Mouse (Mus musculus): ENCODE results near the gene Yeats4. TPM values are rescaled to one million over a fixed set of nuclear protein-coding genes. Genes with fewer than 3 reads are reported as not detected.
"Not testable (repeated sequence)": the region's sequence is repeated elsewhere in the genome, so short reads cannot be mapped to it uniquely, and the experiment has no call there.

Gene Yeats4
- polyA plus RNA-seq, 1 experiment from 2014 or later, result 114 TPM

DNA sequence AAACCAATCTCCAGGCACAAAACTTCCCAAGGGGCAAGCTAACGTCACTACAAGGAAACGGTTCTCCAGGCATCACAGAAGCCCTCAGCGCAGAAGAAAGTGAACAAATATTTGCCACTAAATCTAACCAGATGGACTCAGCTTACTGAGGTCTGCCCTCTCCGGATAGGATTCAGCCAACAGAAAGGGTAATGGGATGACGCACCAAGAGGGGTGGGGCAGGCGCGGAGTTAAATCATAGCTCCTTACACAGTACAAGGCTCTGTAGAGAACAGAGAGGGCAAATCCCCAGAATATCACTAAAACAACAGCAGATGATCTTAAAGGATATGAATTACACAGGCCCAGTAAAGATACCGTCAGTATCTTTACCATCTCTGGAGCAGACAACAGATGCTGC, 6.0 kb downstream of the Yeats4 start:
- no peak overlapping the region for H3K4me3 ChIP-seq (replicated peaks)
- peaks cover 84% of the 10 kb centered on the region for H3K36me3 ChIP-seq
- ATAC-seq (ENCODE audit: insufficient number of reproducible peaks, insufficient read depth, low FRiP score, low TSS enrichment, low read depth), result no peak
- H3K4me1 ChIP-seq (replicated peaks), result peaks cover 10% of the 10 kb centered on the region
- H3K27ac ChIP-seq, result no peak overlapping the region
- H3K27me3 ChIP-seq, result no peaks in the 10 kb centered on the region
- H3K9me3 ChIP-seq, result no peaks in the 10 kb centered on the region
- H3K9ac ChIP-seq (replicated peaks), result no peak overlapping the region
- WGBS, result 95% methylated on average over 8 of the region's 8 CpGs
- H3K4me2 ChIP-seq, result no peak overlapping the region

DNA sequence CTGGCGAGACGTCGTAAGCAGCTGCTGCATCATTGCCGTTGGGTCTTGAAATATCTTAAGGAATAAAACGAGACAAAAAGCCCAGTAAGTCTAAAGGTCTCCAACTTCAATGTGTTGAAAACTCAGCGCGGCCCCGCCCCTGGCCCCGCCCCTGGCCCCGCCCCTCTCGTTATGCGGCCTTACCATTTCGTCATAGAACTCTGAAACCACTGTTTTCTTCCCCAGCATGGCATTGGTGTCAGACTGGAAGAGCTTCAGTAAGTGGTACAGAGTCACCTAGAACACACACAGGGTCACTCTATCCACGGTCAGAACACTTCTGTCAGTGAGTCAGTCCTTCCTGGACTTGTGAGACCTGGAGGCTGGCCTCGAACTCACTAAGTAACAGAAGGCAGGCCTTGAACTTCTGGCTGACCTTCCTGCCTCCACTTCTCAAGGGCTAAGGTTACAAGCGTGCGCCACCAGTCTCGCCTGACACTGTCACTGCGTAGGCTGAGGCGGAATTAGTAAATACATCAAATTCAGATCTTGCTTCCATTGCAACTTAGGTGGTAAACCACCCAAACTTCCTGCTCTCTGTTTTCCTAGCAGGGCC, 7.0 kb downstream of the Yeats4 start:
- no peak overlapping the region for H3K4me2 ChIP-seq
- H3K9ac ChIP-seq (replicated peaks), result no peak overlapping the region
- 85% methylated on average over 20 of the region's 20 CpGs for WGBS
- H3K27me3 ChIP-seq, result no peaks in the 10 kb centered on the region
- no peak overlapping the region for H3K4me3 ChIP-seq (replicated peaks)
- peaks cover 1% of the 10 kb centered on the region; the same call in 1 of the 2 replicates for H3K4me1 ChIP-seq (replicated peaks)
- H3K36me3 ChIP-seq, result peaks cover 85% of the 10 kb centered on the region
- no peak overlapping the region for H3K27ac ChIP-seq
- no peak for ATAC-seq (ENCODE audit: insufficient number of reproducible peaks, insufficient read depth, low FRiP score, low TSS enrichment, low read depth)
- no peaks in the 10 kb centered on the region for H3K9me3 ChIP-seq

DNA sequence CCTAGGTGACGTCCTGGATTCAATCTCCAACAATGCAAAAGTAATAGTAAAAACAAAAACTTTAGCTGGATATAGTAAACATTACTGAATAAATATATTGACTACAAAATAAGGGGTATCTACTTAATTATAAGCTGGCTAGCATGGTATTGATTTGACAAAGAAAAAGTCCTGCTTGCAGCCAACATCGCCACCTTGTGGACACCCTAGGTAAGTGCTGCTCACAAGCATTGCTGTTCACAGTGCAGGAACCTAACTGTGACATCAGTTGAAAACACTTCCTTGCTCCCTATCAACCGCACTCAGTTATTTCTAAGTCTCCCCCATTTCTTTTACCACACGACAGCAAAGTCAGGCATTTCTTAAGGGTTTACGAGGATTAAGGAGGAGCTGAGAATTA, 7.5 kb downstream of the Yeats4 start:
- Histone ChIP-seq H3K9ac (replicated peaks) (no peak overlapping the region), H3K27ac (no peak overlapping the region), H3K4me2 (no peak overlapping the region), H3K9me3 (no peaks in the 10 kb centered on the region), H3K4me1 (replicated peaks) (no peaks in the 10 kb centered on the region), H3K36me3 (peaks cover 80% of the 10 kb centered on the region), H3K4me3 (replicated peaks) (no peak overlapping the region), H3K27me3 (no peaks in the 10 kb centered on the region)
- no peak for ATAC-seq (ENCODE audit: insufficient number of reproducible peaks, insufficient read depth, low FRiP score, low TSS enrichment, low read depth)
- WGBS, result 71% methylated on average over 5 of the region's 5 CpGs

GRCm38 (mm10) chr10:117216132-117216495, 8.2 kb downstream of the Yeats4 start:
- 98% methylated on average over 9 of the region's 9 CpGs for WGBS
- Histone ChIP-seq H3K9me3 (no peaks in the 10 kb centered on the region), H3K4me1 (replicated peaks) (no peaks in the 10 kb centered on the region), H3K4me2 (no peak overlapping the region), H3K36me3 (peaks cover 76% of the 10 kb centered on the region), H3K9ac (replicated peaks) (no peak overlapping the region), H3K4me3 (replicated peaks) (no peak overlapping the region), H3K27ac (no peak overlapping the region), H3K27me3 (no peaks in the 10 kb centered on the region)
- no peak for ATAC-seq (ENCODE audit: insufficient number of reproducible peaks, insufficient read depth, low FRiP score, low TSS enrichment, low read depth)

- Histone ChIP-seq H3K4me2 (no peak overlapping the region), H3K27ac (no peak overlapping the region), H3K9me3 (no peaks in the 10 kb centered on the region), H3K27me3 (no peaks in the 10 kb centered on the region), H3K4me3 (replicated peaks) (no peak overlapping the region), H3K4me1 (replicated peaks) (no peaks in the 10 kb centered on the region), H3K9ac (replicated peaks) (no peak overlapping the region), H3K36me3 (peaks cover 71% of the 10 kb centered on the region)
- no peak for ATAC-seq (ENCODE audit: insufficient number of reproducible peaks, insufficient read depth, low FRiP score, low TSS enrichment, low read depth)
- 93% methylated on average over 25 of the region's 25 CpGs for WGBS
These were observed 8.7 kb downstream of the Yeats4 start for GRCm38 (mm10) chr10:117215409-117216131.

DNA sequence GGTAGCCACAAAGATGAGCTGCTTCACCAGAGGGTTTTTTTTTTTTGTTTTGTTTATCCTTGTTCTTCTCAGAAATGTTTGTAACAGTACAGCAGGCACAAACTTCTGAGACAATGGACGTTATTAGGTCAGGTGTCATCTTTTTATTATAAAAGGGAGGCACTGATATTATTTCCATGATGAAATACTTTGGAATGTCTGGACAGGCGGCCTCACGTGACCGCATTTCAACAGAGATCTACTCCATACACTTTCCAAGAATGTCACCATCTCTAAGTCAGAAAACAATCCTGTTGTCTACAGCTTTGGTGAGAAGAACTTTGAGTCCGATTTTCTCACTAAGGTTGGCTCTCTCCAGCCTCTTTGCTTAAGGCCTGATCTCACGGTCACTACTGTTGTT, 13.3 kb downstream of the Yeats4 start:
- ATAC-seq (ENCODE audit: insufficient number of reproducible peaks, insufficient read depth, low FRiP score, low TSS enrichment, low read depth), result no peak
- peaks cover 29% of the 10 kb centered on the region for H3K36me3 ChIP-seq
- H3K9ac ChIP-seq (replicated peaks), result no peak overlapping the region
- whole genome bisulfite sequencing, result 90% methylated on average over 6 of the region's 6 CpGs
- H3K4me3 ChIP-seq (replicated peaks), result no peak overlapping the region
- H3K4me1 ChIP-seq (replicated peaks), result no peaks in the 10 kb centered on the region
- H3K27me3 ChIP-seq, result no peaks in the 10 kb centered on the region
- H3K9me3 ChIP-seq, result no peaks in the 10 kb centered on the region
- H3K27ac ChIP-seq, result no peak overlapping the region
- H3K4me2 ChIP-seq, result no peak overlapping the region

DNA sequence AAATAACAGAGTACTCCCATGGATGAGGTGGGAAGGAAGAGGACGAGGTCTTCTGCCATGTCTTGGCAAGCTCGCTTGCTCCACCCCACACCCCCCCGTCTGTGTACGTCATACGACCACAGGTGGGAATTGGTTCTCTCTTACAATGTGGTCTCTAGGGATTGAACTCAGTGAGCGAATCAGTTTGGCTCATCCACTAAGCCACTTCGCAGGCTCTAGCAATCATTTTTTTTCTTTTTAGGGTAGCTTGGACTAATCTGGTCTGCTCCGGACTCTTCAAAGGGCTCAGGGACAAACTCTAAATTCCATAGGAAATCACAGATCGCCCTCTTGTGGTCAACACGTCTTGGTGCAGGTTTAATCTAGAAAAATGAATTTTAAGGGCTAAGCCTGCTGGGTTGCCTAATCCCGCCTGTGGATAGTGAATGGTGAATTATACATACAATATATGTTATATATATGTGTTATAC, 14.8 kb downstream of the Yeats4 start:
- no peaks in the 10 kb centered on the region for H3K27me3 ChIP-seq
- 20% methylated on average over 11 of the region's 11 CpGs for WGBS
- ATAC-seq (ENCODE audit: insufficient number of reproducible peaks, insufficient read depth, low FRiP score, low TSS enrichment, low read depth), result no peak
- no peak overlapping the region for H3K9ac ChIP-seq (replicated peaks)
- peak overlapping the region; percentile 31 for H3K4me3 ChIP-seq (replicated peaks)
- H3K4me1 ChIP-seq (replicated peaks), result no peaks in the 10 kb centered on the region
- H3K4me2 ChIP-seq, result peak overlapping the region; percentile 52
- H3K9me3 ChIP-seq, result no peaks in the 10 kb centered on the region
- peaks cover 14% of the 10 kb centered on the region for H3K36me3 ChIP-seq
- no peak overlapping the region for H3K27ac ChIP-seq

- WGBS, result 95% methylated on average over 6 of the region's 6 CpGs
- not testable (repeated sequence) for H3K27me3 ChIP-seq
These were observed 15.5 kb downstream of the Yeats4 start for GRCm38 (mm10) chr10:117208787-117209186.

GRCm38 (mm10) chr10:117208221-117208620, 16.1 kb downstream of the Yeats4 start:
- 78% methylated on average over 15 of the region's 15 CpGs for WGBS
- no peaks in the 10 kb centered on the region for H3K9me3 ChIP-seq
- peaks cover 8% of the 10 kb centered on the region; the same call in 1 of the 2 replicates for H3K36me3 ChIP-seq
- no peaks in the 10 kb centered on the region for H3K27me3 ChIP-seq
- H3K4me3 ChIP-seq (replicated peaks), result no peak overlapping the region
- no peak overlapping the region for H3K9ac ChIP-seq (replicated peaks)
- ATAC-seq (ENCODE audit: insufficient number of reproducible peaks, insufficient read depth, low FRiP score, low TSS enrichment, low read depth), result no peak
- no peak overlapping the region for H3K27ac ChIP-seq
- H3K4me2 ChIP-seq, result no peak overlapping the region
- H3K4me1 ChIP-seq (replicated peaks), result 0 out of 2 replicates have a peak, but pooled peaks cover 7% of the 10 kb centered on the region

More at GRCm38 (mm10) chr10:117208787-117209186, 15.5 kb downstream of the Yeats4 start:
- H3K9ac ChIP-seq (replicated peaks); H3K27ac ChIP-seq; ATAC-seq (ENCODE audit: insufficient number of reproducible peaks, insufficient read depth, low FRiP score, low TSS enrichment, low read depth); H3K4me2 ChIP-seq; H3K36me3 ChIP-seq; H3K4me1 ChIP-seq (replicated peaks); H3K4me3 ChIP-seq (replicated peaks); H3K9me3 ChIP-seq: not testable (repeated sequence)

DNA sequence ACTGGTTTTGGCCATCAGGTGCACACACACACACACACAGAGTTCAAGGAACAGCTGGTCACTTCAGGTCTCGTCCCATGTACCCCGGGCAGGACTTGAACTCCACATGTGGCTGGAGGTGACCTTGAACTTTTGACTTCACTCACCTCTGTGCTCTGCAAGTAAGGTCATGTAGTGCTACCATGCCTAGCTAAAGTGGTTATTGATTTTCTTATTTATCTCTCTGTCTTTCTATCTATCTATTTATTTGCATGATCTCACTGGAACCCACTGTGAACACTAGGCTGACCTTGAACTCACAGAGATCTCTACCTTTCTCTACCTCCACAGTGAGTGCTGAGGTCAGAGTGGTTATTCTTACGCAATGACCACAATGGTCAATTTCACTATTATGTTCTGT, 18.2 kb downstream of the Yeats4 start:
- Histone ChIP-seq H3K9ac (replicated peaks) (no peak overlapping the region), H3K4me3 (replicated peaks) (no peak overlapping the region), H3K27ac (no peak overlapping the region), H3K27me3 (no peaks in the 10 kb centered on the region), H3K9me3 (no peaks in the 10 kb centered on the region), H3K4me1 (replicated peaks) (0 out of 2 replicates have a peak, but pooled peaks cover 7% of the 10 kb centered on the region), H3K4me2 (no peak overlapping the region), H3K36me3 (no peaks in the 10 kb centered on the region)
- no peak for ATAC-seq (ENCODE audit: insufficient number of reproducible peaks, insufficient read depth, low FRiP score, low TSS enrichment, low read depth)
- WGBS, result 92% methylated on average over 3 of the region's 3 CpGs

- ATAC-seq (ENCODE audit: insufficient number of reproducible peaks, insufficient read depth, low FRiP score, low TSS enrichment, low read depth), result no peak
- H3K9me3 ChIP-seq, result no peaks in the 10 kb centered on the region
- no peaks in the 10 kb centered on the region for H3K27me3 ChIP-seq
- no peaks in the 10 kb centered on the region for H3K36me3 ChIP-seq
- no peak overlapping the region for H3K4me2 ChIP-seq
- H3K27ac ChIP-seq, result no peak overlapping the region
- H3K9ac ChIP-seq (replicated peaks), result no peak overlapping the region
- no peak overlapping the region for H3K4me3 ChIP-seq (replicated peaks)
- H3K4me1 ChIP-seq (replicated peaks), result peaks cover 11% of the 10 kb centered on the region; the same call in 1 of the 2 replicates
- 69% methylated on average over 2 of the region's 2 CpGs for WGBS
These were observed 20.7 kb downstream of the Yeats4 start for GRCm38 (mm10) chr10:117203558-117203981.

Measured in limb, embryonic 12.5 days (tissue).